Comparison of ENCODE assay signal across 8 mouse cellular contexts in genomic region chr5:139932595-139933271, GRCm38 (mm10). TPM values are rescaled to one million over a fixed set of nuclear protein-coding genes. Genes with fewer than 3 reads are reported as not detected.
DNase-seq lines count a peak whose midpoint lies in the region; ATAC-seq and TF ChIP-seq lines count a peak whose summit lies in the region.

No protein-coding gene starts in this region.

- DNase-seq in heart, adult 8-10 months (ENCODE audit: low spot score): no peak
- DNase-seq in brain, adult 2 months (ENCODE audit: low read depth, low spot score): peak; percentile 89
- peak; percentile 73 to 78 for DNase-seq in frontal cortex, postnatal 14 days (ENCODE audit: low spot score in 2 of 2)
- peak; percentile 62 for DNase-seq in liver, postnatal 0 days
- peak; percentile 68 for DNase-seq in ovary, postnatal 14 days (ENCODE audit: low spot score)
- DNase-seq in gastrocnemius, adult 8-10 months (ENCODE audit: low spot score in 2 of 2): no peak

- no peaks in the 10 kb centered on the region for H3K9me3 ChIP-seq in heart, embryonic 12.5 days (replicated peaks)
- no peaks in the 10 kb centered on the region for H3K9me3 ChIP-seq in kidney, embryonic 15.5 days (replicated peaks)
- H3K9me3 ChIP-seq in liver, postnatal 0 days (ENCODE audit: low read length): no peaks in the 10 kb centered on the region

- ATAC-seq in heart, embryonic 12.5 days (ENCODE audit: insufficient number of reproducible peaks, low FRiP score): peak; percentile 75
- peak; percentile 74 for ATAC-seq in kidney, embryonic 15.5 days (replicated peaks; ENCODE audit: low FRiP score)
- peak; percentile 41 for ATAC-seq in liver, postnatal 0 days

- peak overlapping the region; percentile 8; the same call in 1 of the 2 replicates for H3K4me2 ChIP-seq in heart, embryonic 12.5 days
- peak overlapping the region; percentile 24 for H3K4me2 ChIP-seq in kidney, embryonic 15.5 days
- no peak overlapping the region for H3K4me2 ChIP-seq in liver, postnatal 0 days (ENCODE audit: low read depth, low read length)

- no peak overlapping the region for H3K4me3 ChIP-seq in heart, embryonic 12.5 days
- no peak overlapping the region for H3K4me3 ChIP-seq in kidney, embryonic 15.5 days (replicated peaks)
- no peak overlapping the region for H3K4me3 ChIP-seq in liver, postnatal 0 days (ENCODE audit: low read depth, low read length)

- no peak overlapping the region for H3K27ac ChIP-seq in heart, embryonic 12.5 days (ENCODE audit: poor library complexity, severe bottlenecking)
- peak overlapping the region; percentile 75 for H3K27ac ChIP-seq in kidney, embryonic 15.5 days
- no peak overlapping the region for H3K27ac ChIP-seq in liver, postnatal 0 days (ENCODE audit: low read depth)

- no peak for TF ChIP-seq CTCF in liver, postnatal 0 days (IDR thresholded peaks at IDR 0.05; ENCODE audit: low read depth)

- no peak overlapping the region for H3K9ac ChIP-seq in heart, embryonic 12.5 days
- H3K9ac ChIP-seq in kidney, embryonic 15.5 days: no peak overlapping the region
- no peak overlapping the region for H3K9ac ChIP-seq in liver, postnatal 0 days (replicated peaks)

- 33% methylated on average over 13 of the region's 13 CpGs for WGBS in heart, embryonic 12.5 days
- 31% methylated on average over 13 of the region's 13 CpGs for WGBS in kidney, embryonic 15.5 days
- 36% methylated on average over 13 of the region's 13 CpGs for WGBS in liver, postnatal 0 days (ENCODE audit: insufficient replicate concordance)

- no peak for TF ChIP-seq EP300 in liver, postnatal 0 days (IDR thresholded peaks at IDR 0.05; ENCODE audit: low read depth)

- H3K36me3 ChIP-seq in heart, embryonic 12.5 days: no peaks in the 10 kb centered on the region
- H3K36me3 ChIP-seq in kidney, embryonic 15.5 days: no peaks in the 10 kb centered on the region
- H3K36me3 ChIP-seq in liver, postnatal 0 days (replicated peaks; ENCODE audit: insufficient read depth, low read length): no peaks in the 10 kb centered on the region

- peaks cover 69% of the 10 kb centered on the region for H3K27me3 ChIP-seq in heart, embryonic 12.5 days (replicated peaks)
- H3K27me3 ChIP-seq in kidney, embryonic 15.5 days: peaks cover 18% of the 10 kb centered on the region; the same call in 1 of the 2 replicates
- H3K27me3 ChIP-seq in liver, postnatal 0 days (ENCODE audit: insufficient read depth, low read length): peaks cover 11% of the 10 kb centered on the region

- H3K4me1 ChIP-seq in heart, embryonic 12.5 days (replicated peaks): peaks cover 23% of the 10 kb centered on the region
- H3K4me1 ChIP-seq in kidney, embryonic 15.5 days: peaks cover 46% of the 10 kb centered on the region
- H3K4me1 ChIP-seq in liver, postnatal 0 days (ENCODE audit: insufficient read depth): no peaks in the 10 kb centered on the region

RNA-seq across cellular contexts. Expression of gene Elfn1, which starts 25.0 kb away (rescaled TPM):
- 0.05 and 0.22 TPM in 2 replicates for polyA plus RNA-seq in heart, embryonic 12.5 days (2016; fragmentation: Nextera tagmentation; extraction: Ambion mirVana)
- under 1 TPM in 3 of 4 experiments, not detected in 1; 0.13 to 0.43 (median 0.41) TPM for total RNA-seq in heart, adult 8-10 months (2022)
- 0.26 and 0.41 TPM in 2 replicates for polyA plus RNA-seq in kidney, embryonic 15.5 days (2015; fragmentation: Nextera tagmentation; extraction: Ambion mirVana)
- not detected in 2 replicates for polyA plus RNA-seq in liver, postnatal 0 days (2015; fragmentation: Nextera tagmentation; extraction: Ambion mirVana)
- total RNA-seq in gastrocnemius, adult 8-10 months (2022): not detected

Comparison
In these comparisons a context has a peak if more than half of its experiments do, and no peak if none do; other contexts are left out.
1. DNase-seq: peak in brain, adult 2 months (single experiment), frontal cortex, postnatal 14 days (2 of 2), liver, postnatal 0 days (single experiment) and ovary, postnatal 14 days (single experiment); none in heart, adult 8-10 months (single experiment) and gastrocnemius, adult 8-10 months (0 of 2).
2. Peak in every context shown above with its lines, with median percentiles within 50 percentile points of each other: ATAC-seq.